Mouse (Mus musculus): ENCODE results near the gene Rhbdf2. TPM values are rescaled to one million over a fixed set of nuclear protein-coding genes. Genes with fewer than 3 reads are reported as not detected.
A peak's percentile ranks its signal among the peaks of the same experiment; 100 is the strongest.

Gene Rhbdf2
- total and polyA plus RNA-seq, 3 experiments: 6.4 to 13.7 TPM; not detected in 1

DNA sequence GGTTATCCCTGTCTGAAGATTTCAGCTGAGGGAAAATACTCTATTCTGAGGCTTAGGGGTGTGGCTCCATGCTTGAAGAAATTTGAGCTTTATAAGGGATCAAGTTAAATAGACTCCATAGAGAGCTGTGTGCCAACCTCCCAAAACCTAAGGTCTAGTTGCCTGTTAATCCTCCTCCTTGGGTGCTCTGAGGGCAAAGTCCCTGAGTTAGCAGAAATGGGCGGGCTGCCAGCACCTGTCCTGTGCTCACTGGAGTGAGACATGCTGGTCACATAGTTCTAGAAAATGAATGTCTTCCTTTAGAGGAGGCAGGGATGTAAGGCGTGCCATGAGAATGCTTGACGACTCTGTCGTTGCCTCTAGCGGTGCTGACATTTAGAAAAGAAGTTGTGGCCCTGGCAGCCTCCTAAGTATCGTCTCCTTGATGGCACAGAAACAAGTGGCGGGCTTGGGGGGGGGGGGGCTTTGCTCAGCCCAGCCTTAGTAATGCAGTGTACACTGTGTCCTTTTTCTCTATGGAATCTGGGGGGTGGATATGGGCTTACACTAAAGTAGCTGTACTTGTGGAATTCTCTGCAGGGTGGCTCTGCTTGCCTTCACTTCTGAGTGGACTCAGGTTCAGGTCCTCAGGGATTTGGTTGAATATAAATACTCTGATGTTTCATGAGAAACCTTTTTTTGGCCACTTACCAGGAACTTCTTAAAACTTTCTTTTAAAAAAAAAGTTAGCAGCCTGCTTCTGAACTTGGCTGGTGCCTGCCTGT lies 48.0 kb upstream of the Rhbdf2 start:
- H3K4me1 ChIP-seq (ENCODE audit: control insufficient read depth in 1 of 2, insufficient read depth in 2 of 2, low read length in 2 of 2): peaks cover 2 to 19% of the 10 kb centered on the region in 2 experiments
- peak overlapping the region in 1 of 2 experiments; percentile 84; a peak in 2 of 4 replicates for H3K4me3 ChIP-seq (ENCODE audit: control insufficient read depth in 1 of 2, insufficient read depth in 1 of 2, low read depth in 2 of 2, low read length in 2 of 2)

GRCm38 (mm10) chr11:116673410-116673809 lies 46.6 kb upstream of the Rhbdf2 start:
- TF ChIP-seq POLR2AphosphoS5 (IDR thresholded peaks at IDR 0.05; ENCODE audit: borderline replicate concordance, low read depth, low read length) (no peak), MEF2A (IDR thresholded peaks at IDR 0.05; ENCODE audit: extremely low read depth, insufficient replicate concordance, low read depth, low read length, poor library complexity, severe bottlenecking) (no peak), POLR2A (IDR thresholded peaks at IDR 0.05; ENCODE audit: control insufficient read depth in 1 of 2, insufficient read depth in 1 of 2, low read depth in 1 of 2, low read length in 2 of 2, poor library complexity in 1 of 2) (no peak), HCFC1 (IDR thresholded peaks at IDR 0.05; ENCODE audit: low read depth, low read length) (no peak)
- H3K36me3 ChIP-seq (ENCODE audit: control insufficient read depth in 1 of 2, insufficient read depth in 2 of 2, low read length in 2 of 2): peaks cover 11 to 38% of the 10 kb centered on the region in 2 experiments
- H3K4me3 ChIP-seq (ENCODE audit: control insufficient read depth in 1 of 2, insufficient read depth in 1 of 2, low read depth in 2 of 2, low read length in 2 of 2): peak overlapping the region; percentile 30 to 84
- H3K79me2 ChIP-seq (ENCODE audit: control insufficient read depth, insufficient read depth, low read length, poor library complexity): peaks cover 35% of the 10 kb centered on the region
- H3K9ac ChIP-seq (ENCODE audit: control insufficient read depth, low read depth, low read length, poor library complexity, severe bottlenecking): peak overlapping the region; percentile 87
- H3K27ac ChIP-seq (ENCODE audit: control insufficient read depth, low read depth, low read length): peak overlapping the region; percentile 46
- no peaks in the 10 kb centered on the region for H3K9me3 ChIP-seq (replicated peaks; ENCODE audit: insufficient read depth, low read length)
- DNase-seq (ENCODE audit: low read depth, low spot score): peak; percentile 43
- H3K27me3 ChIP-seq (ENCODE audit: control insufficient read depth in 1 of 2, insufficient read depth in 2 of 2, low read length in 2 of 2): no peaks in the 10 kb centered on the region
- H3K4me1 ChIP-seq (ENCODE audit: control insufficient read depth in 1 of 2, insufficient read depth in 2 of 2, low read length in 2 of 2): peaks cover 2 to 27% of the 10 kb centered on the region in 2 experiments

More for the DNA sequence above, 48.0 kb upstream of the Rhbdf2 start:
- H3K9me3 ChIP-seq (replicated peaks; ENCODE audit: insufficient read depth, low read length): no peaks in the 10 kb centered on the region
- peaks cover 11 to 31% of the 10 kb centered on the region in 2 experiments for H3K36me3 ChIP-seq (ENCODE audit: control insufficient read depth in 1 of 2, insufficient read depth in 2 of 2, low read length in 2 of 2)
- peak overlapping the region; percentile 87; the same call in 1 of the 2 replicates for H3K9ac ChIP-seq (ENCODE audit: control insufficient read depth, low read depth, low read length, poor library complexity, severe bottlenecking)
- TF ChIP-seq POLR2AphosphoS2 (IDR thresholded peaks at IDR 0.05; ENCODE audit: low read length): peak; percentile 69; the same call in 1 of the 2 replicates
- TF ChIP-seq ZNF384 (IDR thresholded peaks at IDR 0.05; ENCODE audit: low read depth, low read length): no peak
- no peak for TF ChIP-seq NELFE (IDR thresholded peaks at IDR 0.05; ENCODE audit: low read depth, low read length)
- no peak for TF ChIP-seq USF2 (IDR thresholded peaks at IDR 0.05; ENCODE audit: borderline replicate concordance in 1 of 2, insufficient read depth in 1 of 2, low read depth in 1 of 2, low read length in 2 of 2)
- TF ChIP-seq SIN3A (IDR thresholded peaks at IDR 0.05; ENCODE audit: low read length): peak; percentile 15; the same call in 1 of the 2 replicates
- H3K27me3 ChIP-seq (ENCODE audit: control insufficient read depth in 1 of 2, insufficient read depth in 2 of 2, low read length in 2 of 2): no peaks in the 10 kb centered on the region
- peaks cover 35% of the 10 kb centered on the region for H3K79me2 ChIP-seq (ENCODE audit: control insufficient read depth, insufficient read depth, low read length, poor library complexity)
- no peak overlapping the region for H3K27ac ChIP-seq (ENCODE audit: control insufficient read depth, low read depth, low read length)
- DNase-seq (ENCODE audit: low read depth, low spot score): peak; percentile 43

DNA sequence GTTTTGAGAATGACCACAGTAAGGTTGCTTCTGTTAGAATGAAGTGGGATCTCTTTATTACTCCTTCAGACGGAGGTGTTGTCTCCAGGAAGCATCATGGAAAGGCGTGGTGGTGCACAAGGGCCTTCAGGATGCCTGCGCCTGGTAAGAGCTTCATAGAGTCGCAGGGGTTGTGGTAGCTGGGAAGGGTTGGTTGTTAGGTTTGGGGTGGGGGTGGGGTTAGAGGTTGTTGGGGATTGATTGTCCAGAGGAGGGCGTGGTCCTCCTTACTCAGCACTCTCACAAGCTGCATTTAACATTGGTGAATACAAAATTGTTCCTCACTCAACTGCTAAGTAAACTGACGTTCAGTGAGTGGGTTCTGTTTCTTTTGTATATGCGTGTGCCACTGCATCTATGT lies 45.8 kb upstream of the Rhbdf2 start:
- peak overlapping the region; percentile 30 to 84 for H3K4me3 ChIP-seq (ENCODE audit: control insufficient read depth in 1 of 2, insufficient read depth in 1 of 2, low read depth in 2 of 2, low read length in 2 of 2)
- peak; percentile 80 for DNase-seq (ENCODE audit: low read depth, low spot score)
- H3K79me2 ChIP-seq (ENCODE audit: control insufficient read depth, insufficient read depth, low read length, poor library complexity): peaks cover 35% of the 10 kb centered on the region
- H3K4me1 ChIP-seq (ENCODE audit: control insufficient read depth in 1 of 2, insufficient read depth in 2 of 2, low read length in 2 of 2): peaks cover 2 to 27% of the 10 kb centered on the region in 2 experiments
- peak overlapping the region; percentile 87 for H3K9ac ChIP-seq (ENCODE audit: control insufficient read depth, low read depth, low read length, poor library complexity, severe bottlenecking)
- H3K27me3 ChIP-seq (ENCODE audit: control insufficient read depth in 1 of 2, insufficient read depth in 2 of 2, low read length in 2 of 2): no peaks in the 10 kb centered on the region
- no peaks in the 10 kb centered on the region for H3K9me3 ChIP-seq (replicated peaks; ENCODE audit: insufficient read depth, low read length)
- peak overlapping the region; percentile 80 for H3K27ac ChIP-seq (ENCODE audit: control insufficient read depth, low read depth, low read length)
- H3K36me3 ChIP-seq (ENCODE audit: control insufficient read depth in 1 of 2, insufficient read depth in 2 of 2, low read length in 2 of 2): peaks cover 11 to 38% of the 10 kb centered on the region in 2 experiments
- TF ChIP-seq NELFE (IDR thresholded peaks at IDR 0.05; ENCODE audit: low read depth, low read length): 0 out of 2 replicates have a peak, but pooled peaks have one; percentile 32
- TF ChIP-seq MAZ (IDR thresholded peaks at IDR 0.05; ENCODE audit: low read depth, low read length): no peak
- TF ChIP-seq HCFC1 (IDR thresholded peaks at IDR 0.05; ENCODE audit: low read depth, low read length): no peak
- no peak for TF ChIP-seq ZNF384 (IDR thresholded peaks at IDR 0.05; ENCODE audit: low read depth, low read length)
- no peak for TF ChIP-seq UBTF (IDR thresholded peaks at IDR 0.05; ENCODE audit: borderline replicate concordance, insufficient read depth, low read depth, low read length)
- TF ChIP-seq ZC3H11A (IDR thresholded peaks at IDR 0.05; ENCODE audit: low read depth, low read length): no peak
- TF ChIP-seq ELF1 (IDR thresholded peaks at IDR 0.05; ENCODE audit: low read depth, low read length): no peak
- TF ChIP-seq USF2 (IDR thresholded peaks at IDR 0.05; ENCODE audit: borderline replicate concordance in 1 of 2, insufficient read depth in 1 of 2, low read depth in 1 of 2, low read length in 2 of 2): no peak
- no peak for TF ChIP-seq MEF2A (IDR thresholded peaks at IDR 0.05; ENCODE audit: extremely low read depth, insufficient replicate concordance, low read depth, low read length, poor library complexity, severe bottlenecking)
- TF ChIP-seq RCOR1 (IDR thresholded peaks at IDR 0.05; ENCODE audit: low read depth, low read length): no peak
- no peak for TF ChIP-seq MAX (IDR thresholded peaks at IDR 0.05; ENCODE audit: low read length)
- TF ChIP-seq POLR2AphosphoS5 (IDR thresholded peaks at IDR 0.05; ENCODE audit: borderline replicate concordance, low read depth, low read length): no peak
- no peak for TF ChIP-seq GABPA (IDR thresholded peaks at IDR 0.05; ENCODE audit: low read depth, low read length)
- TF ChIP-seq POLR2A (IDR thresholded peaks at IDR 0.05; ENCODE audit: control insufficient read depth in 1 of 2, insufficient read depth in 1 of 2, low read depth in 1 of 2, low read length in 2 of 2, poor library complexity in 1 of 2): peak; percentile 46 to 78; a peak in 2 of 4 replicates
- TF ChIP-seq TAL1 (IDR thresholded peaks at IDR 0.05; ENCODE audit: low read length): no peak
- TF ChIP-seq JUND (IDR thresholded peaks at IDR 0.05; ENCODE audit: low read depth, low read length): no peak
- no peak; the same call in 1 of the 2 replicates for TF ChIP-seq SIN3A (IDR thresholded peaks at IDR 0.05; ENCODE audit: low read length)
- no peak for TF ChIP-seq USF1 (IDR thresholded peaks at IDR 0.05; ENCODE audit: low read depth, low read length)
- TF ChIP-seq NRF1 (IDR thresholded peaks at IDR 0.05; ENCODE audit: insufficient read depth, low read depth, low read length, poor library complexity, severe bottlenecking): no peak
